Mouse (Mus musculus) layer of hippocampus, adult 8-10 months (tissue): ENCODE measurements around the gene Sult1b1. TPM values are rescaled to one million over a fixed set of nuclear protein-coding genes. Genes with fewer than 3 reads are reported as not detected.

Source experiments
- total RNA-seq, 4 experiments: library from RNA; stranded (reverse); gene quantifications; 2 replicates each; pipeline ENCODE4 v1.2.4; 2022

Sult1b1 gene
- total RNA-seq, 4 experiments from 2014 or later = not detected

Other genes starting within 250 kb of the Sult1b1 start
- not detected for gene Ugt2a3, start 201.0 kb downstream of the Sult1b1 start, total RNA-seq
- gene Ugt2b38, start 114.0 kb downstream of the Sult1b1 start, total RNA-seq = not detected
- gene Ugt2a2, start 55.9 kb downstream of the Sult1b1 start, total RNA-seq = not detected
- not detected for gene Gm43638, start 51.4 kb downstream of the Sult1b1 start, total RNA-seq
- gene Ugt2a1, start 47.3 kb downstream of the Sult1b1 start, total RNA-seq = not detected
- not detected for gene Sult1d1, start 30.8 kb upstream of the Sult1b1 start, total RNA-seq
- gene Sult1e1, start 53.4 kb upstream of the Sult1b1 start, total RNA-seq = not detected
- gene Csn1s1, start 128.0 kb upstream of the Sult1b1 start, total RNA-seq = not detected
- under 1 TPM in 1 of 4 experiments, not detected in 3; 0.09 TPM for gene Csn2, start 161.4 kb upstream of the Sult1b1 start, total RNA-seq
- not detected for gene Csn1s2a, start 236.4 kb upstream of the Sult1b1 start, total RNA-seq